Mouse (Mus musculus) forebrain, embryonic 12.5 days (tissue): Measurements from ENCODE around the gene Manba. TPM values are rescaled to one million over a fixed set of nuclear protein-coding genes. Genes with fewer than 3 reads are reported as not detected.

ENCODE experiments used
- polyA plus RNA-seq: library from polyadenylated mRNA; unstranded; fragments of >200 nt; fragmentation: Nextera tagmentation; extraction: Ambion mirVana; gene quantifications from 2 replicates; pipeline ENCODE4 v1.2.1, GENCODE M21; 2016

Gene Manba
- polyA plus RNA-seq, 1 experiment from 2014 or later = 3.6 TPM

Other genes starting within 250 kb of the Manba start
- 4.7 and 5.3 TPM in 2 replicates for gene Bdh2, start 204.4 kb upstream of the Manba start, polyA plus RNA-seq
- 2.1 and 4.3 TPM in 2 replicates for gene Slc9b2, start 177.9 kb upstream of the Manba start, polyA plus RNA-seq
- 0.31 TPM in 1 of 2 replicates, not detected in the other for gene Slc9b1, start 137.6 kb upstream of the Manba start, polyA plus RNA-seq
- 92.3 and 93.0 TPM in 2 replicates for gene Cisd2, start 61.7 kb upstream of the Manba start, polyA plus RNA-seq
- 519 and 542 TPM in 2 replicates for gene Ube2d3, start 47.5 kb upstream of the Manba start, polyA plus RNA-seq
- gene Nfkb1, start 205.9 kb downstream of the Manba start, polyA plus RNA-seq = 9.0 and 9.7 TPM in 2 replicates